Mouse (Mus musculus) spleen, adult 2 months (tissue): Measurements from ENCODE around the gene Art4. TPM values are rescaled to one million over a fixed set of nuclear protein-coding genes. Genes with fewer than 3 reads are reported as not detected.

Source experiments
- DNase-seq, 2 experiments: peaks; one replicate each; pipeline versions ENCODE4 v3.0.0 to v3.0.0-alpha.2; 2012 to 2021; ENCODE audit warnings: low spot score in 2 of 2, low read depth in 1 of 2
- H3K27ac ChIP-seq: fragments of 200-500 bp; 2 replicates; pipeline ENCODE4 v1.5.1; 2012; ENCODE audit warnings: low read length, inconsistent platforms; ENCODE audit not compliant: insufficient read depth
- H3K27me3 ChIP-seq: fragments of 200-500 bp; 2 replicates; pipeline ENCODE4 v1.6.1; 2012; ENCODE audit warnings: mild to moderate bottlenecking, moderate library complexity, low read length, inconsistent platforms; ENCODE audit not compliant: control insufficient read depth, insufficient read depth
- H3K36me3 ChIP-seq: fragments of 200-500 bp; 2 replicates; pipeline ENCODE4 v1.6.1; 2012; ENCODE audit warnings: mild to moderate bottlenecking, low read length, inconsistent platforms; ENCODE audit not compliant: control insufficient read depth, insufficient read depth
- H3K4me1 ChIP-seq: fragments of 200-500 bp; 2 replicates; pipeline ENCODE4 v1.6.1; 2011; ENCODE audit warnings: inconsistent platforms; ENCODE audit not compliant: control insufficient read depth, insufficient read depth, insufficient read length
- H3K4me3 ChIP-seq: fragments of 200-500 bp; 2 replicates; pipeline ENCODE4 v1.5.1; 2011; ENCODE audit warnings: mild to moderate bottlenecking, inconsistent platforms; ENCODE audit not compliant: insufficient read depth, insufficient read length; ENCODE audit errors: extremely low read depth
- CTCF ChIP-seq: fragments of 200-500 bp; IDR thresholded peaks from 2 replicates; pipeline ENCODE4 v1.5.1; 2011; ENCODE audit warnings: mild to moderate bottlenecking, inconsistent platforms; ENCODE audit not compliant: insufficient read depth, insufficient read length, insufficient replicate concordance; ENCODE audit errors: extremely low read depth
- POLR2A ChIP-seq: fragments of 200-500 bp; IDR thresholded peaks from 2 replicates; pipeline ENCODE4 v1.6.1; 2011; ENCODE audit warnings: low read depth, low read length, inconsistent platforms
- WGBS: fragments of 180-500 bp; shearing (Covaris S2); methylation state at CpG from one replicate; pipeline ENCODE4 v1.1.7; 2018; 5-methylcytosine and 5-hydroxymethylcytosine counted together
- polyA plus RNA-seq: library from polyadenylated mRNA; depleted of rRNA; stranded (reverse); fragments of >200 nt; gene quantifications from 2 replicates; pipeline ENCODE4 v1.2.3, GENCODE M21; 2012; rRNA removed

The Art4 gene
- 2.5 and 4.8 TPM in 2 replicates for polyA plus RNA-seq

DNA sequence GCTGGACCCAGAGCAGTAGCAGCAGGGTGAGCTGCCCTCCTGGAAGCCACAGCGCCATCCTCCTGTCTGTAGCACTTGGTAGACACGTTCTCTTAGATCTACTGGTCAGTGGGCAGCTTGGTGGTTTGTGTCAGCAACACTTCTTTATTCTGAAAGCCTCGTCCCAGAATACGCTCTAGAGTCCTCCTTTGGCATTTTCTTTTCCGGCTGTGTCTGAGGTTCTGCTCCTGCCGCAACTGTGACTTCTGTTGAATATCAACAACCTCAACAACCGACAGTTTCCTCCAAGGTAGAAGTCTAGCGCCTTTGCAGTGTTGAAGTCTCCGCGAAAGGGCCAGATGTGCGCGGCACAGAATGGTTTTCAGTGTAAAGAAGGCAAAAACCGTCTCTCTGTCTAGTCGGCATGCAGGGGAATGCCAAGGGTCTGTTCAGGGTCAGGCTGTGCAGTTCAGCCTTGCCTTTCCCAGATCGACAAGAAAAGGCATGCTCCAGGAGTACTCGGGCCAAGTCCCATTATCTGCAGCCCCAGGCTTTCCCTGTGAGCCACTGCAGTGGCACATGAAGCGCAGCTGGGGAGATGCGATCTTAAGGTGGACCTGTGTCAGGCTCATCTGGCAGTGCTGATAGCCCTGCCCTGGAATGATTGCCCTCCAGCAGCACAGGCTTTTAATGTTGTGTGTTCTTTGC lies at the start of gene Art4:
Gene Art4, minus strand, starts transcription at position 548 of the 687 bp plus-strand sequence.
- no peak for DNase-seq
- no peak for TF ChIP-seq POLR2A
- no peak for TF ChIP-seq CTCF
- Histone ChIP-seq H3K4me3 (peak within 1 kb of the TSS; percentile 22; the same call in 1 of the 2 replicates), H3K36me3 (no peaks in the 10 kb centered on the region), H3K27ac (peak within 1 kb of the TSS; percentile 46; the same call in 1 of the 2 replicates), H3K4me1 (peaks cover 31% of the 10 kb centered on the region), H3K27me3 (no peaks in the 10 kb centered on the region)
- 10% methylated on average over 18 of the region's 18 CpGs for WGBS

DNA sequence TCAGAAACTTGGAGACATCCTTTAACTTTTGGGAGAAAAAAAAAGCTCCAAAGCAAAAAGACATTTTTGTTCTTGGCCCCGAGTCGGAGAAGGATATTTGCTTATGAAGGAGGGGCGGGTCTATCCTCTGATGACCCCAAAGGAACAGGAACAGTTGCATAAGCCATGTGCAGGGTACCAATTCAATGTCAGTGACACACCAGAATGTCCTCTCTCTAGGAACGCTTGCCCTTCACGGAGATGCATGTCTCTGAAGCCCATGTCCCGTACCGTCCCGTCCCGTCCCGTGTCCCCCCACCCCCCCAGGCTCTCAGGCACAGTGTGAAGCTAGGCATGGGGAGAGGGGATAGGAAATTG lies 49.4 kb upstream of the Art4 start:
- H3K36me3 ChIP-seq: peaks cover 12% of the 10 kb centered on the region
- no peak overlapping the region for H3K27ac ChIP-seq
- H3K27me3 ChIP-seq: no peaks in the 10 kb centered on the region
- no peaks in the 10 kb centered on the region; the same call in 1 of the 2 replicates for H3K4me1 ChIP-seq
- no peak for TF ChIP-seq CTCF
- no peak for TF ChIP-seq POLR2A
- no peak for DNase-seq
- WGBS: 82% methylated on average over 10 of the region's 10 CpGs
- no peak overlapping the region for H3K4me3 ChIP-seq

DNA sequence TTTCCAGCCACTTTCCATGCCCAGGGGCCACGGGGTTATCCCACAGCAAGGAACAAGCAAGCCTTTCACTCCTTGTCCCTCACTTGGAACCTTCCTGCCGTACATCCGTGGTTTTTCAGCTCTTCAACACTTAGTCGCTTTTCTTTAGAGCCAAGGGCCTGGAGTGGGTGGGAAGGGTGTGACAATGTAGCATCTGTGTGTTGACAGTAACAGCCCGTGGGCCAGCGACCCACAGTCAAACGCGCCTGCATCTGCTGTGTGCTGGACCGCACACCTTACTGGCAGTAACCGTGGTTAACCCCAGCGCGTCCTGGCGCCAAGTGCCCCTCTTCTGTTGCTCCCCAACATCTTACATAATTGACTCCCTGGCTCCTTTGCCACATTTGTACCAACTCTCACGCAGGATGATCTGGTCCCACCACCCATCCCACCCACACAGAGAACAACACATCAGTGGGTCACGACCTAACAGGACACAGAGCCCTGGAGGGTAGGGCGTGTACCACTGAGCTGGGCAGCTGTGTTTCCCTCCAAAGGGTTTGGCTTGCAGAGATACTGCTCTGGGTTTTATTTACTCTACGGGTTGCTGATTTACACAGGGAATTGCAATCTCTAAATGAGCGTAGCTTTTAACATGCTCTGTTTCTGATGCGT lies 48.9 kb upstream of the Art4 start:
- Histone ChIP-seq H3K4me3 (no peak overlapping the region), H3K4me1 (no peaks in the 10 kb centered on the region; the same call in 1 of the 2 replicates), H3K36me3 (peaks cover 12% of the 10 kb centered on the region), H3K27me3 (no peaks in the 10 kb centered on the region), H3K27ac (no peak overlapping the region)
- 67% methylated on average over 19 of the region's 19 CpGs for WGBS
- no peak for DNase-seq
- no peak for TF ChIP-seq POLR2A

DNA sequence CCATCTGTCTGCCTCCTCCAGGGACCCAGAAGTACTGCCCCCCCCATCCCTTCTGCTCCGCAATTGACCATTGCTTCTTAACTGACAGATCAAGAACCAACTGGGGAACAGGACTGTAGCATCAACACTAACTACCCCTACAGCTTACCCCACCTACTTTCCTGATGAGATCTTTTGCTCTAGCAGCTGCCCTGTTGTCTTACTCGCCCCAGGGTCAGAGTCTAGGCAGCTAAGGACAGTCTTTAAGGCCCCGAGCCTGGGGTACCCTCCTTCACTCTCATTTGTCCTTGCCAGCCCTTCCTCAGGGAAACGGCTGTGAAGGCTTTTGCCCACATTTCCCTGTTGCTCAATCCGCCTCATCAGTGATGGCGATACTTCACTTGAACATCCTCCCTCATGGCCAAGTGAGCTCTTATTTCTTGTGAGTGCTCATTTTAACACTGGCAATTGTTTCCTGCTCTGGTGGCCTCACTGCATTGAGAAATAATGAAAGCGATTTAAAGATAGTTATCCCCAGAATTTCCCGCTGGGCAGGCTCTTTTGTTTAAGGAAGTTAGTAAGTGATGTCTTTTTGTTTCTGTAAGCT lies 46.4 kb upstream of the Art4 start:
- DNase-seq: no peak
- TF ChIP-seq CTCF: no peak
- TF ChIP-seq POLR2A: no peak
- Histone ChIP-seq H3K36me3 (peaks cover 6% of the 10 kb centered on the region; the same call in 1 of the 2 replicates), H3K27me3 (no peaks in the 10 kb centered on the region), H3K4me1 (no peaks in the 10 kb centered on the region; the same call in 1 of the 2 replicates), H3K4me3 (no peak overlapping the region), H3K27ac (no peak overlapping the region)
- WGBS: 64% methylated on average over 8 of the region's 8 CpGs

DNA sequence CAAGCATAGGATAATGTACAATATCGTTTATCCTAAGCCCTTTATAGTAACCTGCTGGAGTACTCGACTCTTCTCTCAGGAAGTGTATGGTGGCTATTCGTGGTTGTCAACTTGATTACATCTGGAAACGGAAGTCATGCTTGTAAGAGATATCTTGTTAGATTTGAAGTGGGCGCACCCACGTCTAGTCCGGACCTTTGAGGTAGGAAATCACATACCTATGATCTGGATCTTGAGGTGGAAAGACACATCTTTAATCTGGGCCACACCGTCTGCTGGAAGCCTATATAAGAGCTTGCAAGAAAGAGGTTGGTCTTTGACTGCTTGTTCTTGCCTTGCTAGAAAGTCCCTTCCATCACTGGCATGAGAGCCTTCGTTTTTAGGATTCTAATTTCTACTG lies 45.0 kb upstream of the Art4 start:
- H3K27ac ChIP-seq: no peak overlapping the region
- TF ChIP-seq POLR2A: no peak
- no peak for TF ChIP-seq CTCF
- DNase-seq: no peak
- H3K4me3 ChIP-seq: no peak overlapping the region
- H3K4me1 ChIP-seq: no peaks in the 10 kb centered on the region; the same call in 1 of the 2 replicates
- 34% methylated on average over 9 of the region's 9 CpGs for WGBS
- no peaks in the 10 kb centered on the region for H3K27me3 ChIP-seq
- H3K36me3 ChIP-seq: peaks cover 2% of the 10 kb centered on the region; the same call in 1 of the 2 replicates

DNA sequence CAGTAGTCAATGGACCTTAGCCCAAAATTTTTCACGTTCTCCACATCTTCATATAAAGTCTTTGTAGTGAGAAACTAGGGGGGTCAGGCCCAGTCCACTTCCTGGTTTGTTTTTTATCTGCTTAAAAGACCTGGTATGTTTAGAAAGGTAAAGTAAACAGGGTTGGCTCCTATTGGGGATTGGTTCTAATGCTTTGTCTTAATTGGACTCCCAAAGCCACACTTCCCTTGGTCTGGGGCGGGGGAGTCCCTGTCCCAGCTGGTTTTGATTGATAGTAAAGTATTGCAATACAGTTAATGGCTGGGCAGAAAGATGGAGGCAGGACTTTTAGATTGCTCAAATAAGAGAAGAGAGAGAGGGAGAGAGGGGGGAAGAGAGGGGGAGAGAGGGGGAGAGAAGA lies 43.5 kb upstream of the Art4 start:
- TF ChIP-seq CTCF (no peak), POLR2A (no peak)
- Histone ChIP-seq H3K4me1 (no peaks in the 10 kb centered on the region), H3K27me3 (no peaks in the 10 kb centered on the region), H3K27ac (no peak overlapping the region), H3K36me3 (no peaks in the 10 kb centered on the region), H3K4me3 (no peak overlapping the region)
- DNase-seq: no peak
- WGBS: 31% methylated on average over 2 of the region's 2 CpGs
